Mouse (Mus musculus) neural tube, embryonic 15.5 days (tissue): Measurements from ENCODE around the gene Teddm3. TPM values are rescaled to one million over a fixed set of nuclear protein-coding genes. Genes with fewer than 3 reads are reported as not detected.
"Not testable (repeated sequence)": the region's sequence is repeated elsewhere in the genome, so short reads cannot be mapped to it uniquely, and the experiment has no call there.

Experiments
- ATAC-seq: fragments of 200-750 bp; cut with Nextera tagmentation; 2 replicates; pipeline ENCODE4 v1.8.0; 2017; ENCODE audit warnings: mild to moderate bottlenecking, moderate TSS enrichment, moderate library complexity; ENCODE audit not compliant: low FRiP score
- H3K27ac ChIP-seq: fragments of 300-500 bp; sonication (generic); replicated peaks from 2 replicates; pipeline ENCODE4 v1.5.1; 2015; ENCODE audit warnings: mild to moderate bottlenecking, inconsistent platforms
- H3K27me3 ChIP-seq: fragments of 300-500 bp; sonication (generic); replicated peaks from 2 replicates; pipeline ENCODE4 v1.6.1; 2015; ENCODE audit warnings: inconsistent platforms
- H3K36me3 ChIP-seq: fragments of 300-500 bp; sonication (generic); 2 replicates; pipeline ENCODE4 v1.6.1; 2015; ENCODE audit warnings: inconsistent platforms
- H3K4me1 ChIP-seq: fragments of 300-500 bp; sonication (generic); 2 replicates; pipeline ENCODE4 v1.6.1; 2015; ENCODE audit warnings: inconsistent platforms
- H3K4me2 ChIP-seq: fragments of 300-500 bp; sonication (generic); 2 replicates; pipeline ENCODE4 v1.6.1; 2015; ENCODE audit warnings: inconsistent platforms, mild to moderate bottlenecking, moderate library complexity
- H3K4me3 ChIP-seq: fragments of 300-500 bp; sonication (generic); replicated peaks from 2 replicates; pipeline ENCODE4 v1.5.1; 2015; ENCODE audit warnings: mild to moderate bottlenecking, inconsistent platforms
- H3K9ac ChIP-seq: fragments of 300-500 bp; sonication (generic); replicated peaks from 2 replicates; pipeline ENCODE4 v1.6.1; 2015; ENCODE audit warnings: mild to moderate bottlenecking, inconsistent platforms
- H3K9me3 ChIP-seq: fragments of 300-500 bp; sonication (generic); replicated peaks from 2 replicates; pipeline ENCODE4 v1.6.1; 2016; ENCODE audit warnings: inconsistent platforms
- WGBS: fragments of 180-500 bp; shearing (Covaris S2); methylation state at CpG from one replicate; pipeline ENCODE4 v1.1.7; 2015; ENCODE audit warnings: mixed read lengths; 5-methylcytosine and 5-hydroxymethylcytosine counted together
- polyA plus RNA-seq: library from polyadenylated mRNA; unstranded; fragments of >200 nt; fragmentation: Nextera tagmentation; extraction: Ambion mirVana; gene quantifications from 2 replicates; pipeline ENCODE4 v1.2.1, GENCODE M21; 2015

Teddm3 gene
- 0.23 and 0.68 TPM in 2 replicates for polyA plus RNA-seq

- no CpG with 5 or more reads among the region's 2 CpGs for WGBS
- H3K4me1 ChIP-seq, H3K4me3 ChIP-seq, H3K4me2 ChIP-seq, H3K36me3 ChIP-seq, ATAC-seq, H3K27me3 ChIP-seq, H3K9me3 ChIP-seq, H3K27ac ChIP-seq, H3K9ac ChIP-seq: not testable (repeated sequence)
These were observed at the start of gene Teddm3 for GRCm38 (mm10) chr16:21153900-21154299. Gene Teddm3 (minus strand): TSS chr16:21154000.

- Histone ChIP-seq H3K4me2 (no peak overlapping the region), H3K4me1 (peaks cover 32% of the 10 kb centered on the region), H3K9ac (no peak overlapping the region), H3K4me3 (no peak overlapping the region), H3K9me3 (no peaks in the 10 kb centered on the region), H3K36me3 (no peaks in the 10 kb centered on the region), H3K27ac (no peak overlapping the region), H3K27me3 (0 out of 2 replicates have a peak, but pooled peaks cover 3% of the 10 kb centered on the region)
- no peak for ATAC-seq
- 89% methylated on average over 4 of the region's 4 CpGs for WGBS
These were observed 48.9 kb upstream of the Teddm3 start for GRCm38 (mm10) chr16:21202731-21203130.

GRCm38 (mm10) chr16:21199426-21199825 is 45.6 kb upstream of the Teddm3 start:
- no peak overlapping the region for H3K9ac ChIP-seq
- peaks cover 4% of the 10 kb centered on the region; the same call in 1 of the 2 replicates for H3K4me1 ChIP-seq
- no peak for ATAC-seq
- no peak overlapping the region for H3K27ac ChIP-seq
- 66% methylated on average over 8 of the region's 8 CpGs for WGBS
- no peaks in the 10 kb centered on the region for H3K9me3 ChIP-seq
- H3K36me3 ChIP-seq: no peaks in the 10 kb centered on the region
- H3K27me3 ChIP-seq: 0 out of 2 replicates have a peak, but pooled peaks cover 6% of the 10 kb centered on the region
- H3K4me3 ChIP-seq: no peak overlapping the region
- no peak overlapping the region for H3K4me2 ChIP-seq

- no peak overlapping the region for H3K4me3 ChIP-seq
- H3K9ac ChIP-seq: no peak overlapping the region
- H3K4me1 ChIP-seq: no peaks in the 10 kb centered on the region
- no peaks in the 10 kb centered on the region for H3K36me3 ChIP-seq
- no peak for ATAC-seq
- no peaks in the 10 kb centered on the region for H3K9me3 ChIP-seq
- 0 out of 2 replicates have a peak, but pooled peaks cover 6% of the 10 kb centered on the region for H3K27me3 ChIP-seq
- 0% methylated on average over 1 of the region's 1 CpGs for WGBS
- no peak overlapping the region for H3K27ac ChIP-seq
- no peak overlapping the region for H3K4me2 ChIP-seq
These were observed 44.7 kb upstream of the Teddm3 start for GRCm38 (mm10) chr16:21198529-21198928.

- Histone ChIP-seq H3K36me3 (no peaks in the 10 kb centered on the region), H3K4me3 (no peak overlapping the region), H3K9ac (no peak overlapping the region), H3K4me2 (no peak overlapping the region), H3K4me1 (no peaks in the 10 kb centered on the region), H3K27me3 (0 out of 2 replicates have a peak, but pooled peaks cover 6% of the 10 kb centered on the region), H3K9me3 (no peaks in the 10 kb centered on the region), H3K27ac (no peak overlapping the region)
- 90% methylated on average over 7 of the region's 7 CpGs for WGBS
- no peak for ATAC-seq
These were observed 44.2 kb upstream of the Teddm3 start for GRCm38 (mm10) chr16:21198006-21198405.

- Histone ChIP-seq H3K4me1 (no peaks in the 10 kb centered on the region), H3K27me3 (0 out of 2 replicates have a peak, but pooled peaks cover 3% of the 10 kb centered on the region), H3K4me2 (no peak overlapping the region), H3K27ac (no peak overlapping the region), H3K4me3 (no peak overlapping the region), H3K9me3 (no peaks in the 10 kb centered on the region), H3K9ac (no peak overlapping the region), H3K36me3 (no peaks in the 10 kb centered on the region)
- ATAC-seq: no peak
- 93% methylated on average over 4 of the region's 4 CpGs for WGBS
These were observed 43.7 kb upstream of the Teddm3 start for GRCm38 (mm10) chr16:21197542-21197941.

DNA sequence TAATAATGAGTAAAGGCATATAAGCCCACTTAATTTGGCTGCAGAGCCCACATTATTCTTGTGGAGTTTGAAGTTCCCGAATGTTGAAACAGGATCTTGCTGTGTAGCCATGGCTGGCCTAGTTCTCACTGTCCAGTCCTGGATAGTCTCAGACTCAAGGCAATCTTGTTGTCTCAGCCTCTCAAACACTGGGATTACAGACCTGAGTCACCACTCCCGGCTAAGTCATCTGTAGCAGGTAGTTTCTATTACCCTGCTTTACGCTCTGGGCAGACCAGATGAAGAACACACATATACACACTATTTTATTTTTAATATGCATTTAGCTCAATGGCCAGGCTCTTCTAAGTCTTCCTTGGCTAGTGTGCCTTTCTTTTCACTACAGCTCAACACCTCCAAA is 42.8 kb upstream of the Teddm3 start:
- no peaks in the 10 kb centered on the region for H3K9me3 ChIP-seq
- ATAC-seq: no peak
- H3K36me3 ChIP-seq: no peaks in the 10 kb centered on the region
- H3K4me3 ChIP-seq: no peak overlapping the region
- no peak overlapping the region for H3K27ac ChIP-seq
- no peak overlapping the region for H3K9ac ChIP-seq
- H3K4me2 ChIP-seq: no peak overlapping the region
- WGBS: 94% methylated on average over 3 of the region's 3 CpGs
- 0 out of 2 replicates have a peak, but pooled peaks cover 3% of the 10 kb centered on the region for H3K4me1 ChIP-seq
- 0 out of 2 replicates have a peak, but pooled peaks cover 3% of the 10 kb centered on the region for H3K27me3 ChIP-seq

DNA sequence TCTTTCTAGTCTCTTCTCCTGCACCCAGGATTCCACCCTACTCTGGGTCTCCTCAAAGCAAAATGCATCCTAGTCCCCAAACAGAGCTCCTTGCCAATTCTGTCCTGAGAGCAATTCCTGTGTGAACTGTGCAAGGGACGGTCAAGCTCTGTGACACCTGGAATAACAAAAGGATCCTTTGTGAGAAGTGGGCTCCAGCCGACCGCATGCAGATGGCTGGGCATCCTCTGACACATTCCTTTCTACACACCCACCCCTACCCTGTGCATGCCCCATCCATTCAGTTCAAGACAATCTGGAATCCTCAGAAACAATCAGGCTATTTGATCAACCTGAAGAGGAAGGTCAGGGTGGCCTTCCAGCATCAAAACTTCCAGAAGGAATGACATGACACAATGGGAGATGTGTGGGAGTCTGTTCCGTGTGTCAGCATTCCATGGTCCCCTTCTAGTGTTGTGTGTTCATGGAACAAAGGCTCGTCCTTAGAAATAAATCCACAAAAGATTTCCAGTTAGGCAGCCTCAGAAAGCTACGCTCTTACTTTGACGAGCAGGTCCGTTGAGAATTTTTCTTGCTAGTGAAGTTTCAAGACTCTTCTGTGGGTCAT is 41.6 kb upstream of the Teddm3 start:
- Histone ChIP-seq H3K27me3 (0 out of 2 replicates have a peak, but pooled peaks cover 3% of the 10 kb centered on the region), H3K4me3 (no peak overlapping the region), H3K27ac (no peak overlapping the region), H3K4me1 (0 out of 2 replicates have a peak, but pooled peaks cover 3% of the 10 kb centered on the region), H3K9ac (no peak overlapping the region), H3K4me2 (no peak overlapping the region), H3K36me3 (no peaks in the 10 kb centered on the region), H3K9me3 (no peaks in the 10 kb centered on the region)
- 68% methylated on average over 8 of the region's 8 CpGs for WGBS
- no peak for ATAC-seq

- WGBS: 92% methylated on average over 12 of the region's 12 CpGs
- H3K27me3 ChIP-seq: 0 out of 2 replicates have a peak, but pooled peaks cover 3% of the 10 kb centered on the region
- 0 out of 2 replicates have a peak, but pooled peaks cover 3% of the 10 kb centered on the region for H3K4me1 ChIP-seq
- no peak overlapping the region for H3K9ac ChIP-seq
- ATAC-seq: no peak
- no peak overlapping the region for H3K4me2 ChIP-seq
- no peak overlapping the region for H3K27ac ChIP-seq
- H3K4me3 ChIP-seq: no peak overlapping the region
- no peaks in the 10 kb centered on the region for H3K9me3 ChIP-seq
- no peaks in the 10 kb centered on the region for H3K36me3 ChIP-seq
These were observed 40.4 kb upstream of the Teddm3 start for GRCm38 (mm10) chr16:21194182-21194581.

- no peaks in the 10 kb centered on the region for H3K9me3 ChIP-seq
- H3K27me3 ChIP-seq: 0 out of 2 replicates have a peak, but pooled peaks cover 3% of the 10 kb centered on the region
- peak; percentile 75 for ATAC-seq
- H3K36me3 ChIP-seq: no peaks in the 10 kb centered on the region
- no peak overlapping the region for H3K4me2 ChIP-seq
- no peak overlapping the region for H3K9ac ChIP-seq
- H3K4me1 ChIP-seq: peaks cover 4% of the 10 kb centered on the region; the same call in 1 of the 2 replicates
- H3K4me3 ChIP-seq: no peak overlapping the region
- H3K27ac ChIP-seq: no peak overlapping the region
- 41% methylated on average over 7 of the region's 7 CpGs for WGBS
These were observed 38.9 kb upstream of the Teddm3 start for GRCm38 (mm10) chr16:21192509-21193354.

- Histone ChIP-seq H3K36me3 (no peaks in the 10 kb centered on the region), H3K27me3 (0 out of 2 replicates have a peak, but pooled peaks cover 3% of the 10 kb centered on the region), H3K27ac (no peak overlapping the region), H3K4me2 (no peak overlapping the region), H3K4me3 (no peak overlapping the region), H3K9me3 (no peaks in the 10 kb centered on the region), H3K4me1 (peaks cover 11% of the 10 kb centered on the region), H3K9ac (no peak overlapping the region)
- no peak for ATAC-seq
- 40% methylated on average over 14 of the region's 14 CpGs for WGBS
These were observed 37.8 kb upstream of the Teddm3 start for GRCm38 (mm10) chr16:21191569-21191968.
